Mouse (Mus musculus): Measurements from ENCODE around the gene Igsf21.

Igsf21 gene

DNA sequence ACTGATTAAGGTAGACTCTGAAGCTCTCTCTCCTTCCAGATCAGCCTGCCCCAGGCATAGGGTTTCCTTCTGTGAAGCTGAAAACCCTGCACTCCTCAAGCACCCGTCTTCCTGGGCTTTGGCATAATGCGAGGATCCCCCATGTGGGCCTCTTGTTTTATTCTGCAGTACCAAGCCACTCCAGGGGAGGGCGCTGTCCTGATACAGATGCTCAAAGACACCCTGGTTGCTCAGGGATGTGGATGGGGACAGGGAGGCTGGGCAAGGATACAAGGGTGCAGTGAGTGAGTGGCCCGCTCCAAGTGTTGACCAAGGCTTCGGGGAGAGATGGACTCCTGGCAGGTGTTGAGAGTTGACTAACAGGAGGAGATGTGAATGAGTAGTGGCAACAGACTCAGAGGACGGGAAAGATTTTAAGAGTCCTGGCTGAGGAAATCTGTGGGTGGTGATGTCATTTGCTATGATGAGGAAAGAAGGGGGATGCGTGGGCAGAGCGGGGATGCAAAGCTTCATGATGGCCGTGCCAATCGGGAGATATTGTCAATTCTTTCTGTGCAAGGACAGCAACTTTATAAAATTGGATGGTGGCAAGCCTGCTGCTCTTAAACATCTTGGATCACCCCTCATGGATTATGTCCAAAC is 102.6 kb downstream of the Igsf21 start:
- DNase-seq (ENCODE audit: low spot score), result no peak

DNA sequence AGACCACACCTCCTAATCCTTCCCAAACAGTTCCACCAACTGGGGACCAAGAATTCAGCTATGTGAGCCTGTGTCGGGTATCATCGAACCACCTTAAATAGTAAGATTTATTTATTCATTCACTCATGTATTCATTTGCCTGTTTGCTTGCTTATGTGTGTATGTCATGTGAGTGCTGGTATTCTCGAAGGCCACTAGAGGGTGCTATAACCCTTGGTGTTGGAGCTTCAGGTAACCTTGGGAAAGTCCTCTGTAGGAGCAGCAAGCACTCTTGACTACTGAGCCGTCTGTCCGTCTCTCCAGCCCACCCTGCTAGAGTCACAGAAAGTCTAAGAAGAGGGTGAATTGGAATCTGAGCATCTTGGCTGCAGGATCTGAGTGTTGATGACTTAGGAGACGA is 103.4 kb downstream of the Igsf21 start:
- no peak for DNase-seq (ENCODE audit: low spot score)

GRCm38 (mm10) chr4:140140485-140140884 is 106.1 kb downstream of the Igsf21 start:
- no peak for DNase-seq (ENCODE audit: low spot score)

DNA sequence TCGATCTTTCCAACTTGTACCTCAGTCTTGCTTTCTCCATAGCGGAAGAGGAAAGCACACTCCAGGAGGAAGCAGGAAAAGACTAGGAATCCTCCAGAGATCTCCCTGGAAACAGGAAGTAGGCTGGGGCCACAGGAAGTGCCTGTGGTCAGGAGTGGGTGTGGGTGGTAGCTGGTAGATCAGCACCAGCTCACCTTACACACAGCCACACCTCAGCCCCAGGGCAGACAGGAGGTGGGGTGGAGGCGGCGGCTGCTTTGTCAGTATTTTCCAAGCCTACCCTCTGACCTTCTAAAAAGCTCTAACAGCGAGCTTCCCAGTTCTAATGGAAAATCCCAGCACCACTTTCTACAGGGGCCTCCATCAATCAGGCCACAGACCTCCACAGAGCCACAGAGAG is 107.7 kb downstream of the Igsf21 start:
- DNase-seq (ENCODE audit: low spot score), result no peak

- DNase-seq (ENCODE audit: low spot score), result no peak
Measured at GRCm38 (mm10) chr4:140131625-140132321, 114.8 kb downstream of the Igsf21 start.

GRCm38 (mm10) chr4:140131201-140131600 is 115.4 kb downstream of the Igsf21 start:
- no peak for DNase-seq (ENCODE audit: low spot score)

- no peak for DNase-seq (ENCODE audit: low spot score)
Measured at GRCm38 (mm10) chr4:140129553-140130275, 116.9 kb downstream of the Igsf21 start.

- DNase-seq (ENCODE audit: low spot score), result no peak
Measured at GRCm38 (mm10) chr4:140128116-140128515, 118.5 kb downstream of the Igsf21 start.

DNA sequence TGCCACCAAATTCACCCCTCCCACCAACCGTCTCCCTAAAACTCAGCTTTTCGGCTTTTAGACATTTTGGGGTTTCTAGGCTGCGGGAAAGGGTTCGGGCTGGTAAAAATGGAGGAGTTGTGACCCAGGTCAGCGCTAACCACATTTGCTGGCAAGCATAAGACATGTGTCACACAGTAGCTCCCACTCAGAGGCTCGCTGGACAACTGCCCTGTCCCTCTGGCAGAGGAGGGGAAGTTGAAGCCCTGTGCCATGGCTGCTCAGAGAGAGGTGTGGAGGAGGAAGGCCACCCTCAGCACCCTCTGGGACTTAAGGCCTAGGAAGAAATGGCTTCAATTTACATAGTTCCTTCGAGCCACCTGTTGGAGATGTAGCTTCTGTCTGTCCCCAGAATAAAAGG is 120.8 kb downstream of the Igsf21 start:
- DNase-seq (ENCODE audit: low spot score), result no peak

GRCm38 (mm10) chr4:140122534-140122933 is 124.0 kb downstream of the Igsf21 start:
- no peak for DNase-seq (ENCODE audit: low spot score)

DNA sequence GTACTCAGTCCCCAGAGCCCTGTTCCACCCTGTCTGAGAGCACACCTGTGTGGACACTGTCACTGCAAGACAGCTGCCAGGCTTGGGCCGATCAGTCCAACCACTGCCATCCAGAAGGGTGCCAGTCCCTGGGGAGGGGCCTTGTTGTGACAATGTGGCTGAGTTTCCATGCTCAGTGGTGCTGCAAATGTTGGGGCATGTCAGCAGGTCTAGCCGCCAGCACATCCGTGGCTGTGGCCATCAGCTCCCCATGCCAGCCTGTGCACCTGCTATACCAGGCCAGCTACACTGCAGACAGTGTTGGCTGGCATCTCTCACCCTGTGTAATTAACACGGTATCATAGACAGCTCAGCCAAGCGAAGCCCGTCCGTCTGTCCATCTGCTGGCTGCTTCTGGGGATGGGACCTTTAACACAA is 129.3 kb downstream of the Igsf21 start:
- DNase-seq (ENCODE audit: low spot score), result no peak

- no peak for DNase-seq (ENCODE audit: low spot score)
Measured at GRCm38 (mm10) chr4:140115756-140116155, 130.8 kb downstream of the Igsf21 start.

DNA sequence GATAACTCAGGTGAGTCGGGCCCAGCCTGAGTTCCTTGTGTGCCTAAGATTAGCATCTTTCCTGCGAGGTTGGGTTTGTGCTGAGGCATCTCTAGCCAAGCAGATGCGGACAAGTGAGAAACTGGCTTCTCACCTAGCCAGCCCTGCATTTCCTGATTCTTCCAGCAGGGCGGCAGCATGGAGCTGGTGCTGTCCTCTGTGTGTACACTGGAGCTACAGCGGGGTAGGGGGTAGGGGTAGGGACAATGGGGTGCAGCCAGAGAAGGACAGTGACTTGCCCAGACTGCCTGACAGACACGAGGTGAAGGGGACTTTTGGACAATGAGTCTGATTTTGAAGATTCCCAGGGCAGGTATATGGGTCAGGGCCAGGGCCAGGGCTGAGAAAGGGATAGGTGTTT is 131.5 kb downstream of the Igsf21 start:
- no peak for DNase-seq (ENCODE audit: low spot score)

GRCm38 (mm10) chr4:140113690-140114475 is 132.7 kb downstream of the Igsf21 start:
- DNase-seq (ENCODE audit: low spot score), result no peak

DNA sequence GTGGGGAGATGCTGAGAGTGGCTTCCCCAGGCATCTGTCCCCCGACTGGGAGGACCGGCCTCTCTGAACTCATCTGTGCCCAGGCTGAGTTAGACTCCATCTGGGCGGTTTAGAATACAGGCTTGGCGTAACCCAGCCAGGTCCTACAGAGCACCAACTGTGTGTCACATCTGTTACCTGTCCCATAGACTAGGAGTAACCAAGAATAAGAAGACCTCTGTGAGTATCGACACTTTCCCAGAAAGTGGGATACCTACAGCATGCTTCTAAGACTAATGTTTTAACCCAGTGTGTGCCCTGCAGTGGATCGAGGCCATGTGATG is 137.0 kb downstream of the Igsf21 start:
- DNase-seq (ENCODE audit: low spot score), result no peak

DNA sequence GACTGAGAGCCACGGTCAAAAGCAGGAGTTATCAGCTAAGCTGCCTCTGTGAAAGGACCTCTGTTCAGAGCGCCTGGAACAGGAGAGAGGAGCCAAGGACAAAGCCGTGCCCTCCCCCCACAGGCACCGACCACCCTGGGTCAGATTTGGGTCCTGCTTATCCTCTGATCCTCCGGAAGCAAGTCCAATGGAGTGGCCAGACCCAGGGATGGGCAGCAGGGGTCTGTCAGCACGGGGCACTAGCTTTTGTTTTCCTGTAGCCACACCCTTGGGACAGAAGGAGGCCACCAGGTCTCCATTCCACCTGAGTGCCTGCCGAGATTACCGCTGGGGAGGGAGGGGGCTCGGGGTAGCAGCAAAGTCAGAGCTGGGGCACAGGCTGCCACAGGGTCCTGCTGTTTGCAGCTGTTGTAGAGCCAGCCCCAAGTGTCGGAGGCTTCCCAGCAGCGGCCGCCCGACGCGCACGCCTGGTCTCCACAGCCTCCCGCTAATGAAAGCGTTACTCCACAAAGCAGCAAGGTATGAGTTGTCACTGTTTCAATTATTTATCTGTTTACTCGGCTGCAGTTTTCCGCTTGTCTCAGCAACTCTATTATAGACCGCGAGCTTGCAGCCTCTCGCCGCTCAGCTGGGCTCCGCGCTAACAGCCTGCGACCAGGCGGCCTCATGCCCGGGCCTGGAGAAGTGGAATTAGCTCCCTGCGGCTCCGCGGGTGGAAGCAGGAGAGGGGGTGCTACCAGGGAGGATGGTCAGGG is 137.5 kb downstream of the Igsf21 start:
- DNase-seq (ENCODE audit: low spot score), result no peak

- no peak for DNase-seq (ENCODE audit: low spot score)
Measured at GRCm38 (mm10) chr4:140107161-140107560, 139.4 kb downstream of the Igsf21 start.

DNA sequence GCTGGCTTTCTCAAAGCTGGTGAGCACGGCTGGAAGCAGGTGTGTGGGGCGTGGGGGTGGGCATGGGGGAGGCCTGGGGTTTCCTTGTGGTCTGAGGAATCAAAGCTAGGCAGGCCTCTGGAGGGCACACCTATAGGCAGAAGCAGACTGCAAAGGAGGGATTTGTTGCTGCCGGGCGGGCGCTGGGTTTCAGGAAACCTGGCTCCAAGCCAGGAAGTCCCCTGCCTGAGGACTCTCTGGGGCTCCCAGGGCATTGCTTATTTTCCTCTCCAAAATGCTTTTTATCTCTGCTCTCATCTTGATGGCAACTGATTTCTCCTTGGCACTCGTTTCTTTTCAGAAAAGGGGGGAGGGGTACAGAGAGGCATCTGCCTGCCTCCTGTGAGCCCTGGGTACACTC is 141.8 kb downstream of the Igsf21 start:
- DNase-seq (ENCODE audit: low spot score), result no peak

- no peak for DNase-seq (ENCODE audit: low spot score)
Measured at GRCm38 (mm10) chr4:140103341-140104027, 143.1 kb downstream of the Igsf21 start.

GRCm38 (mm10) chr4:140102581-140103200 is 143.9 kb downstream of the Igsf21 start:
- DNase-seq (ENCODE audit: low spot score), result no peak

DNA sequence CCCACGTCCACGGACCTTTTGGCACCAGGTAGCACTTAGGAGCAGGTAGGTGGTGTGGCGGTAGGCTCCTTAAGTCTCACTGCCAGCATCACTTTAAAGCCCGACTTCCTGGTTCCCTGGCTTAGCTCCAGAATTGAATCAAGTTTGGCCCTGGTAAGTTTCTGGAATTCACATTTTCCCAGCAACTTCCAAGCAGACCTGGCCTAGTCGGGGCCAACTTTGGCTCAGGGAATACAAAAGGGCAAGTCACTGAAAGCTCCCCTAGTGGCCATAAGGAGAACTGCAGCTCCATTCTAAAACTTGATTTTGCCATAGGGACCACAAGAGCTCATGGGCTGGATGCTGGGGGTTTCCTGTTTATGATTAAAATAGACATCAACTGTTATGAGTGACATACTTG is 145.5 kb downstream of the Igsf21 start:
- no peak for DNase-seq (ENCODE audit: low spot score)

All from ovary, postnatal 36 days (tissue).